In the genomic region with DNA sequence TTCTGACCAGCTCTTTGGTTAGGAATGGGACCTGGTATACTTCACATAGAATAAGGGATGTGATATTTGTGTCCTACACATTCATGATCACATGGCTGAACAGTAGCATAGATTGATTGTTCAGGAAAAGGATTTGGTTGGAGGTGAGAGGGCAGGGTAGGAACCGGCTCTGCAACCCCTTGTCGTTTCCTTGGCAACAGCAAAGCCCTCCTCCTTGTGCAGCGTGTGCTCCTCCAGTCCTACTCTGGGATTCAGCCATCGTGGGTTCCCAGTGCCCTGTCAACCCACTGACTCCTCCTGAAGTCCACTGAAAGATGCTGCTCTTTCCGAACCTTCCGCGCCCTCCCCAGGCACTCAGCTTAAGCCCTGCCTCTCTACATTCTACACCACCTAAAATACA, we compare ENCODE assay signal across 29 mouse cellular contexts.
DNase-seq lines count a peak whose midpoint lies in the region; ATAC-seq and TF ChIP-seq lines count a peak whose summit lies in the region.
"Had no signal": no experiment of that assay in that cellular context is flagged by ENCODE, and none has a peak within 500 bp of the region (broad histone marks: within the 10 kb centered on the region; RNA-seq: fewer than 3 reads in every experiment).

No protein-coding gene starts in this region.

- no peaks in the 10 kb centered on the region for H3K36me3 ChIP-seq in forebrain, embryonic 13.5 days (ENCODE audit: poor library complexity, severe bottlenecking)
- H3K36me3 ChIP-seq in forebrain, embryonic 14.5 days (ENCODE audit: control insufficient read depth, insufficient read depth, low read length) = no peaks in the 10 kb centered on the region
- no peaks in the 10 kb centered on the region for H3K36me3 ChIP-seq in ES-E14 (ENCODE audit: control insufficient read depth, insufficient read depth, low read length, poor library complexity, severe bottlenecking)
- H3K36me3 ChIP-seq in embryonic facial prominence, embryonic 10.5 days (replicated peaks) = no peaks in the 10 kb centered on the region
- H3K36me3 ChIP-seq: embryonic facial prominence, embryonic 15.5 days; G1E; heart, embryonic 15.5 days; kidney, embryonic 15.5 days; limb, embryonic 13.5 days; liver, embryonic 12.5 days; neural tube, embryonic 12.5 days had no signal

- H3K27me3 ChIP-seq in forebrain, embryonic 13.5 days = no peaks in the 10 kb centered on the region
- no peaks in the 10 kb centered on the region for H3K27me3 ChIP-seq in forebrain, embryonic 14.5 days (replicated peaks; ENCODE audit: control insufficient read depth, insufficient read depth, low read length)
- no peaks in the 10 kb centered on the region for H3K27me3 ChIP-seq in embryonic facial prominence, embryonic 10.5 days (replicated peaks; ENCODE audit: low read depth, poor library complexity, severe bottlenecking)
- H3K27me3 ChIP-seq: embryonic facial prominence, embryonic 15.5 days; heart, embryonic 15.5 days; kidney, embryonic 15.5 days; limb, embryonic 13.5 days; liver, embryonic 12.5 days; neural tube, embryonic 12.5 days; Patski had no signal

- in situ Hi-C loops in ES-E14 (cut with MboI; ENCODE audit: low sequenced_read_pairs in 2 of 2, unreplicated experiment in 2 of 2) = no loop called here

- H3K4me1 ChIP-seq in forebrain, embryonic 13.5 days = peaks cover 40% of the 10 kb centered on the region
- no peaks in the 10 kb centered on the region for H3K4me1 ChIP-seq in forebrain, embryonic 14.5 days (ENCODE audit: control insufficient read depth, insufficient read depth, low read length)
- peaks cover 12 to 21% of the 10 kb centered on the region in 2 experiments for H3K4me1 ChIP-seq in ES-E14 (ENCODE audit: control insufficient read depth in 2 of 2, insufficient read depth in 2 of 2, low read length in 2 of 2, poor library complexity in 1 of 2)
- peaks cover 60% of the 10 kb centered on the region for H3K4me1 ChIP-seq in embryonic facial prominence, embryonic 10.5 days

- intact Hi-C loops in heart, postnatal 36 days (cut with DNase I) = no loop called here

- ATAC-seq in forebrain, embryonic 13.5 days = no peak
- no peak for ATAC-seq in forebrain, embryonic 14.5 days
- ATAC-seq in inflammation-experienced regulatory T-cells, adult 6 months = no peak
- ATAC-seq: activated CD4-positive, CD25-positive, alpha-beta regulatory T cell, adult 4 months; hindbrain, embryonic 16.5 days; liver, embryonic 12.5 days; Patski had no signal

- no peak for DNase-seq in forebrain, embryonic 14.5 days (ENCODE audit: low spot score)
- DNase-seq in lung, postnatal 36 days = peak; percentile 38
- DNase-seq in lung, postnatal 4 days = no peak
- no peak for DNase-seq in ES-E14 (ENCODE audit: low read depth, low spot score)
- peak; percentile 41 for DNase-seq in embryonic facial prominence, embryonic 10.5 days (ENCODE audit: low spot score)
- no peak for DNase-seq in heart, postnatal 36 days
- DNase-seq: adrenal gland, adult 8-10 months; cerebellum, adult 11-12 months; cerebellum, postnatal 10 days; heart, postnatal 4 days; kidney, adult 11 months; kidney, postnatal 36 days; layer of hippocampus, postnatal 36 days; lung, adult 18-20 months; right cerebral cortex, postnatal 25 days; spleen, adult 18-20 months; thymus, postnatal 25 days had no signal

- H3K4me2 ChIP-seq in forebrain, embryonic 13.5 days = no peak overlapping the region
- no peak overlapping the region for H3K4me2 ChIP-seq in forebrain, embryonic 14.5 days (ENCODE audit: low read length)
- H3K4me2 ChIP-seq: embryonic facial prominence, embryonic 15.5 days; heart, embryonic 15.5 days; kidney, embryonic 15.5 days; limb, embryonic 13.5 days; liver, embryonic 12.5 days; neural tube, embryonic 12.5 days had no signal

- H3K9me3 ChIP-seq in forebrain, embryonic 13.5 days (replicated peaks) = no peaks in the 10 kb centered on the region
- no peaks in the 10 kb centered on the region for H3K9me3 ChIP-seq in forebrain, embryonic 14.5 days (replicated peaks; ENCODE audit: control insufficient read depth, low read length)
- no peaks in the 10 kb centered on the region for H3K9me3 ChIP-seq in ES-E14 (ENCODE audit: control insufficient read depth, insufficient read depth, low read depth, low read length)
- H3K9me3 ChIP-seq in embryonic facial prominence, embryonic 10.5 days = no peaks in the 10 kb centered on the region
- H3K9me3 ChIP-seq: embryonic facial prominence, embryonic 15.5 days; G1E; heart, embryonic 15.5 days; kidney, embryonic 15.5 days; limb, embryonic 13.5 days; liver, embryonic 12.5 days; neural tube, embryonic 12.5 days had no signal

- 51% methylated on average over 7 of the region's 7 CpGs for WGBS in forebrain, embryonic 13.5 days
- 52% methylated on average over 7 of the region's 7 CpGs for WGBS in forebrain, embryonic 14.5 days
- WGBS in embryonic facial prominence, embryonic 10.5 days = 62% methylated on average over 7 of the region's 7 CpGs

- H3K9ac ChIP-seq in forebrain, embryonic 13.5 days = no peak overlapping the region
- no peak overlapping the region for H3K9ac ChIP-seq in forebrain, embryonic 14.5 days (ENCODE audit: low read length)
- no peak overlapping the region for H3K9ac ChIP-seq in ES-E14 (ENCODE audit: insufficient read depth, low read depth, low read length, poor library complexity, severe bottlenecking)
- H3K9ac ChIP-seq: embryonic facial prominence, embryonic 15.5 days; heart, embryonic 15.5 days; kidney, embryonic 15.5 days; limb, embryonic 13.5 days; liver, embryonic 12.5 days; neural tube, embryonic 12.5 days had no signal

- H3K27ac ChIP-seq in forebrain, embryonic 13.5 days = peak overlapping the region; percentile 83; the same call in 1 of the 2 replicates
- no peak overlapping the region for H3K27ac ChIP-seq in forebrain, embryonic 14.5 days (ENCODE audit: low read depth, low read length)
- H3K27ac ChIP-seq in ES-E14 (ENCODE audit: insufficient read depth, low read depth, low read length, poor library complexity, severe bottlenecking) = peak overlapping the region; percentile 18; the same call in 1 of the 2 replicates
- peak overlapping the region; percentile 48; the same call in 1 of the 2 replicates for H3K27ac ChIP-seq in embryonic facial prominence, embryonic 10.5 days (replicated peaks)
- H3K27ac ChIP-seq: embryonic facial prominence, embryonic 15.5 days; heart, embryonic 15.5 days; kidney, embryonic 15.5 days; limb, embryonic 13.5 days; liver, embryonic 12.5 days; neural tube, embryonic 12.5 days had no signal

- no peak overlapping the region for H3K4me3 ChIP-seq in forebrain, embryonic 13.5 days
- no peak overlapping the region for H3K4me3 ChIP-seq in forebrain, embryonic 14.5 days (ENCODE audit: low read depth, low read length)
- H3K4me3 ChIP-seq in ES-E14 (ENCODE audit: insufficient read depth in 1 of 2, low read depth in 1 of 2, low read length in 2 of 2, poor library complexity in 1 of 2, severe bottlenecking in 1 of 2) = peak overlapping the region in 1 of 2 experiments; percentile 15; a peak in 1 of 4 replicates
- H3K4me3 ChIP-seq in embryonic facial prominence, embryonic 10.5 days = no peak overlapping the region
- H3K4me3 ChIP-seq: embryonic facial prominence, embryonic 15.5 days; heart, embryonic 15.5 days; kidney, embryonic 15.5 days; limb, embryonic 13.5 days; liver, embryonic 12.5 days; neural tube, embryonic 12.5 days had no signal

TF ChIP-seq in ES-E14, 5 proteins besides CTCF, POLR2A, EP300 and RAD21:
- TF ChIP-seq ZC3H11A (IDR thresholded peaks at IDR 0.05; ENCODE audit: borderline replicate concordance, low read depth, low read length) (no peak), CHD2 (IDR thresholded peaks at IDR 0.05; ENCODE audit: low read depth, low read length) (no peak), ZNF384 (IDR thresholded peaks at IDR 0.05; ENCODE audit: low read depth, low read length) (no peak), HCFC1 (IDR thresholded peaks at IDR 0.05; ENCODE audit: borderline replicate concordance, insufficient read depth, low read length) (no peak), MAFK (IDR thresholded peaks at IDR 0.05; ENCODE audit: insufficient read depth, low read depth, low read length) (no peak)

Comparison
In these comparisons a context has a peak if more than half of its experiments do, and no peak if none do; other contexts are left out.
1. DNase-seq: peak in lung, postnatal 36 days (single experiment) and embryonic facial prominence, embryonic 10.5 days (single experiment); none in forebrain, embryonic 14.5 days (single experiment), lung, postnatal 4 days (0 of 2), ES-E14 (single experiment) and heart, postnatal 36 days (0 of 2).